Mouse (Mus musculus) kidney, adult 2 months (tissue): Measurements from ENCODE around the gene Ankrd28.

Source experiments
- CTCF ChIP-seq: fragments of 200-500 bp; conservative IDR thresholded peaks from 2 replicates; pipeline ENCODE4 v1.5.1; 2011; ENCODE audit warnings: low read depth, mild to moderate bottlenecking, control low read depth, low read length, moderate library complexity, mixed read lengths; ENCODE audit not compliant: insufficient read depth, insufficient read length
- POLR2A ChIP-seq: fragments of 200-500 bp; IDR thresholded peaks from one replicate; pipeline ENCODE4 v1.6.1; 2011; ENCODE audit warnings: low read depth, low read length, control low read depth

GRCm38 (mm10) chr14:31666931-31667705 lies 163.3 kb downstream of the Ankrd28 start:
- TF ChIP-seq CTCF (no peak), POLR2A (no peak)
